Mouse (Mus musculus): ENCODE results near the gene Wrap73.
A peak's percentile ranks its signal among the peaks of the same experiment; 100 is the strongest.

Wrap73 gene

GRCm38 (mm10) chr4:154142211-154143040, at the start of gene Wrap73:
Gene Wrap73, plus strand, starts transcription at chr4:154142372.
- peak; percentile 88 for DNase-seq

- peak; percentile 47 for DNase-seq
Observed at GRCm38 (mm10) chr4:154093210-154093609, 49.0 kb upstream of the Wrap73 start.

- DNase-seq, result no peak
Observed at GRCm38 (mm10) chr4:154096111-154096510, 46.1 kb upstream of the Wrap73 start.

GRCm38 (mm10) chr4:154099361-154099760, 42.8 kb upstream of the Wrap73 start:
- no peak for DNase-seq

GRCm38 (mm10) chr4:154103386-154103785, 38.8 kb upstream of the Wrap73 start:
- no peak for DNase-seq

- no peak for DNase-seq
Observed at GRCm38 (mm10) chr4:154103912-154104311, 38.3 kb upstream of the Wrap73 start.

GRCm38 (mm10) chr4:154105381-154106001, 36.7 kb upstream of the Wrap73 start:
- DNase-seq, result peak; percentile 61

GRCm38 (mm10) chr4:154106497-154107061, 35.6 kb upstream of the Wrap73 start:
- no peak for DNase-seq

GRCm38 (mm10) chr4:154109216-154109849, 32.8 kb upstream of the Wrap73 start:
- DNase-seq, result no peak

GRCm38 (mm10) chr4:154109850-154110243, 32.3 kb upstream of the Wrap73 start:
- no peak for DNase-seq

- DNase-seq, result no peak
Observed at GRCm38 (mm10) chr4:154116421-154116820, 25.8 kb upstream of the Wrap73 start.

- no peak for DNase-seq
Observed at GRCm38 (mm10) chr4:154118782-154119181, 23.4 kb upstream of the Wrap73 start.

GRCm38 (mm10) chr4:154119208-154119607, 23.0 kb upstream of the Wrap73 start:
- DNase-seq, result no peak

- no peak for DNase-seq
Observed at GRCm38 (mm10) chr4:154121800-154122199, 20.4 kb upstream of the Wrap73 start.

- DNase-seq, result no peak
Observed at GRCm38 (mm10) chr4:154122374-154122773, 19.8 kb upstream of the Wrap73 start.

GRCm38 (mm10) chr4:154123553-154123952, 18.6 kb upstream of the Wrap73 start:
- DNase-seq, result no peak

- no peak for DNase-seq
Observed at GRCm38 (mm10) chr4:154125202-154125601, 17.0 kb upstream of the Wrap73 start.

GRCm38 (mm10) chr4:154127273-154127672, 14.9 kb upstream of the Wrap73 start:
- no peak for DNase-seq

- no peak for DNase-seq
Observed at GRCm38 (mm10) chr4:154129950-154130349, 12.2 kb upstream of the Wrap73 start.

GRCm38 (mm10) chr4:154131894-154132293, 10.3 kb upstream of the Wrap73 start:
- DNase-seq, result no peak

- no peak for DNase-seq
Observed at GRCm38 (mm10) chr4:154134803-154135202, 7.4 kb upstream of the Wrap73 start.

GRCm38 (mm10) chr4:154137139-154137538, 5.0 kb upstream of the Wrap73 start:
- DNase-seq, result no peak

GRCm38 (mm10) chr4:154139671-154140181, 2.4 kb upstream of the Wrap73 start:
- no peak for DNase-seq

GRCm38 (mm10) chr4:154140182-154140212, 2.2 kb upstream of the Wrap73 start, which contains the start of gene Trp73:
Gene Trp73, minus strand, starts transcription at chr4:154140208.
- no peak for DNase-seq

Data from thymus, postnatal 14 days (tissue).